Comparison of ENCODE assay signal across 24 mouse cellular contexts in the genomic region with DNA sequence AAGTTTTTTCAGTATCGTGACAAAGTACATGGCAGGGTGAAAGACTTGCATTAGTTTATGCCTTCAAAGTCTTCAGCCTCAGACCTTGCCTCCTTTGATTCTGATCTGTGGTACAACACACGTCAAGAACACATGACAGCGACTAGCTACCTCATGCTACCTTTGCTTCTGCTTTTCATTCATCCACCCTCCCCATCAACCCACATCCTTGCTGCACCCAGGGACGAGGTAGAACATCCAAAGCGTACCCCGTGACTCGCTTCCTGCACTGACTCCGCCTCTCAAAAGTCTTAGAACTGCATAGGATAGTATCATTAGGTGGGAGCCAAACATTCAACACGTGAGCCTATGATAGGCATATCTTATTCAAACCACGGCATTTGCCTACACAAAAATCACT.
A peak's percentile ranks its signal among the peaks of the same experiment; 100 is the strongest.
DNase-seq lines count a peak whose midpoint lies in the region; ATAC-seq and TF ChIP-seq lines count a peak whose summit lies in the region.
"Had no signal": no experiment of that assay in that cellular context is flagged by ENCODE, and none has a peak within 500 bp of the region (broad histone marks: within the 10 kb centered on the region; RNA-seq: fewer than 3 reads in every experiment).

No protein-coding gene starts in this region.

- peaks cover 4 to 14% of the 10 kb centered on the region in 2 experiments for H3K4me1 ChIP-seq in CH12.LX (ENCODE audit: control insufficient read depth in 1 of 2, insufficient read depth in 2 of 2)
- H3K4me1 ChIP-seq in forebrain, embryonic 16.5 days (replicated peaks; ENCODE audit: control insufficient read depth, insufficient read depth, low read length): no peaks in the 10 kb centered on the region
- H3K4me1 ChIP-seq: embryonic facial prominence, embryonic 10.5 days; forebrain, embryonic 12.5 days; hindbrain, embryonic 10.5 days; lung, embryonic 15.5 days; midbrain, embryonic 15.5 days; stomach, embryonic 15.5 days had no signal

- no peaks in the 10 kb centered on the region for H3K27me3 ChIP-seq in CH12.LX (replicated peaks)
- no peaks in the 10 kb centered on the region for H3K27me3 ChIP-seq in forebrain, embryonic 16.5 days (replicated peaks; ENCODE audit: control insufficient read depth, insufficient read depth, low read length)
- H3K27me3 ChIP-seq: forebrain, embryonic 12.5 days; lung, embryonic 15.5 days; midbrain, embryonic 15.5 days; stomach, embryonic 15.5 days had no signal

- TF ChIP-seq EP300 in CH12.LX (IDR thresholded peaks at IDR 0.05; ENCODE audit: low read length): no peak; the same call in 1 of the 2 replicates

- intact Hi-C loops in gastrocnemius, postnatal 36 days (cut with DNase I): no loop called here

- no peak for TF ChIP-seq POLR2A in CH12.LX (IDR thresholded peaks at IDR 0.05; ENCODE audit: low read depth, low read length)

- no peak overlapping the region for H3K4me2 ChIP-seq in CH12.LX (ENCODE audit: insufficient read depth, low read depth, poor library complexity, severe bottlenecking)
- no peak overlapping the region for H3K4me2 ChIP-seq in forebrain, embryonic 16.5 days (ENCODE audit: low read length)
- H3K4me2 ChIP-seq: forebrain, embryonic 12.5 days; lung, embryonic 15.5 days; midbrain, embryonic 15.5 days; stomach, embryonic 15.5 days had no signal

- dilution Hi-C loops in CH12.LX (cut with MboI; ENCODE audit: extremely low pct_ligation_motif_present, extremely low pct_unique_long_range_greater_than_20kb, low sequenced_read_pairs): no loop called here

- DNase-seq in CD4-positive helper T cell, adult 2 months (ENCODE audit: low read depth, low spot score): peak; percentile 88
- DNase-seq in CH12.LX (ENCODE audit: extremely low read depth): peak; percentile 30
- DNase-seq in thymus, postnatal 0 days (ENCODE audit: low spot score): peak; percentile 74
- DNase-seq in ovary, postnatal 14 days (ENCODE audit: low spot score): no peak
- no peak for DNase-seq in cerebellum, postnatal 4 days (ENCODE audit: low spot score in 2 of 2)
- DNase-seq in gastrocnemius, postnatal 36 days: no peak
- DNase-seq: cerebellum, postnatal 36 days; gastrocnemius, postnatal 10 days; heart, adult 2 months; kidney, adult 8-10 months; kidney, postnatal 14 days; layer of hippocampus, postnatal 36 days; retina, postnatal 1 day had no signal

- no peaks in the 10 kb centered on the region for H3K79me2 ChIP-seq in CH12.LX (replicated peaks; ENCODE audit: control insufficient read depth, extremely low read depth, insufficient read depth, poor library complexity, severe bottlenecking)

- TF ChIP-seq RAD21 in CH12.LX (IDR thresholded peaks at IDR 0.05; ENCODE audit: low read depth, low read length): no peak

- no peak overlapping the region for H3K9ac ChIP-seq in CH12.LX (ENCODE audit: insufficient read depth, low read depth)
- H3K9ac ChIP-seq in forebrain, embryonic 16.5 days (replicated peaks; ENCODE audit: low read depth, low read length): no peak overlapping the region
- H3K9ac ChIP-seq: forebrain, embryonic 12.5 days; liver, embryonic 14.5 days; lung, embryonic 15.5 days; midbrain, embryonic 15.5 days; stomach, embryonic 15.5 days had no signal

- ATAC-seq in inflammation-experienced regulatory T-cells, adult 6 months: peak; percentile 90
- no peak for ATAC-seq in forebrain, embryonic 16.5 days
- ATAC-seq: midbrain, embryonic 15.5 days had no signal

- in situ Hi-C loops in CH12.LX (cut with MboI; ENCODE audit: low pct_ligation_motif_present, low pct_unique_long_range_greater_than_20kb, low sequenced_read_pairs): loop anchor here (10.0 to 25.0 kb wide), 2 partner anchors 311 to 608 kb away; no protein-coding TSS in a partner anchor

- TF ChIP-seq CTCF in CH12.LX (conservative IDR thresholded peaks at IDR 0.05 in 1 of 2, IDR thresholded peaks at IDR 0.05 in 1 of 2; ENCODE audit: low read depth in 2 of 2, low read length in 2 of 2): no peak

- H3K9me3 ChIP-seq in CH12.LX (replicated peaks; ENCODE audit: low read length): no peaks in the 10 kb centered on the region
- H3K9me3 ChIP-seq in forebrain, embryonic 16.5 days (ENCODE audit: control insufficient read depth, low read length): no peaks in the 10 kb centered on the region
- H3K9me3 ChIP-seq: embryonic facial prominence, embryonic 10.5 days; forebrain, embryonic 12.5 days; hindbrain, embryonic 10.5 days; lung, embryonic 15.5 days; midbrain, embryonic 15.5 days; stomach, embryonic 15.5 days had no signal

- no peak overlapping the region for H3K27ac ChIP-seq in CH12.LX (ENCODE audit: insufficient read depth, low read depth)
- H3K27ac ChIP-seq in forebrain, embryonic 16.5 days (ENCODE audit: low read length): no peak overlapping the region
- H3K27ac ChIP-seq: embryonic facial prominence, embryonic 10.5 days; forebrain, embryonic 12.5 days; heart, adult 2 months; hindbrain, embryonic 10.5 days; layer of hippocampus, adult 2 months; liver, embryonic 14.5 days; lung, embryonic 15.5 days; midbrain, embryonic 15.5 days; stomach, embryonic 15.5 days had no signal

- 93% methylated on average over 10 of the region's 10 CpGs for WGBS in forebrain, embryonic 16.5 days

- H3K4me3 ChIP-seq in CH12.LX (replicated peaks in 1 of 3; ENCODE audit: low read depth in 2 of 3, low read length in 2 of 3, poor library complexity in 1 of 3): no peak overlapping the region
- H3K4me3 ChIP-seq in forebrain, embryonic 16.5 days (replicated peaks; ENCODE audit: low read length): no peak overlapping the region
- H3K4me3 ChIP-seq: embryonic facial prominence, embryonic 10.5 days; forebrain, embryonic 12.5 days; heart, adult 2 months; hindbrain, embryonic 10.5 days; layer of hippocampus, adult 2 months; lung, embryonic 15.5 days; midbrain, embryonic 15.5 days; myocyte; stomach, embryonic 15.5 days had no signal

- no peaks in the 10 kb centered on the region for H3K36me3 ChIP-seq in CH12.LX (replicated peaks in 1 of 2; ENCODE audit: control insufficient read depth in 1 of 2, insufficient read depth in 1 of 2, low read length in 1 of 2)
- H3K36me3 ChIP-seq in forebrain, embryonic 16.5 days (ENCODE audit: control insufficient read depth, insufficient read depth): no peaks in the 10 kb centered on the region
- H3K36me3 ChIP-seq: embryonic facial prominence, embryonic 10.5 days; forebrain, embryonic 12.5 days; hindbrain, embryonic 10.5 days; lung, embryonic 15.5 days; midbrain, embryonic 15.5 days; stomach, embryonic 15.5 days had no signal

TF ChIP-seq in CH12.LX, 34 proteins besides CTCF, POLR2A, EP300 and RAD21:
- TF ChIP-seq BHLHE40 (IDR thresholded peaks at IDR 0.05; ENCODE audit: low read depth, low read length): peak; percentile 49
- no peak for TF ChIP-seq RCOR1 (conservative IDR thresholded peaks at IDR 0.05; ENCODE audit: low read depth, low read length)

Comparison
In these comparisons a context has a peak if more than half of its experiments do, and no peak if none do; other contexts are left out.
1. DNase-seq: peak in CD4-positive helper T cell, adult 2 months (single experiment), CH12.LX (single experiment) and thymus, postnatal 0 days (single experiment); none in ovary, postnatal 14 days (single experiment), cerebellum, postnatal 4 days (0 of 2) and gastrocnemius, postnatal 36 days (0 of 2).